Mouse (Mus musculus) erythroid progenitor cell, adult 5-6 weeks (primary cell): ENCODE data around the gene Ppp1r35. TPM values are rescaled to one million over a fixed set of nuclear protein-coding genes. Genes with fewer than 3 reads are reported as not detected.
"Not testable (repeated sequence)": the region's sequence is repeated elsewhere in the genome, so short reads cannot be mapped to it uniquely, and the experiment has no call there.

ENCODE experiments used
- ATAC-seq: replicated peaks from 2 replicates; pipeline ENCODE4 v1.8.0; 2016; ENCODE audit warnings: moderate number of reproducible peaks, mild to moderate bottlenecking, moderate TSS enrichment, inconsistent platforms; ENCODE audit not compliant: poor library complexity, low FRiP score, severe bottlenecking
- total RNA-seq, 2 experiments: library from RNA; stranded (forward) in 1 of 2; stranded (reverse) in 1 of 2; fragments of 150-400 nt in 1 of 2; fragments of 186-747, 209-891 nt in 1 of 2; gene quantifications; 2 replicates each; pipeline versions ENCODE4 v1.2.3 to v1.2.4; 2015 to 2017; ENCODE audit warnings: low replicate concordance in 2 of 2

The Ppp1r35 gene
- total RNA-seq, 2 experiments from 2014 or later: 43.6 to 51.0 TPM

DNA sequence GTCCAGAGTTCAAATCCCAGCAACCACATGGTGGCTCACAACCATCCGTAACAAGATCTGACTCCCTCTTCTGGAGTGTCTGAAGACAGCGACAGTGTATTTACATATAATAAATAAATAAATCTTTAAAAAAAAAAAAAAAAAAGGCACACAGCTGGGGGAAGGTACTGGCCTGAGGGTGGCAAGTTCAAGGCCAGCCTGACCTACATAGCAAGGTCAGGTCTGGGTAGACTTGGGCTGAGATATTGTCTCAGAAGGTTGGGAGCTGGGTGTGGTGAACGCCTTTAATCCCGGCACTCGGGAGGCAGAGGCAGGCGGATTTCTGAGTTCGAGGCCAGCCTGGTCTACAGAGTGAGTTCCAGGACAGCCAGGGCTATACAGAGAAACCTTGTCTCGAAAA is 28.4 kb upstream of the Ppp1r35 start:
- ATAC-seq: not testable (repeated sequence)

DNA sequence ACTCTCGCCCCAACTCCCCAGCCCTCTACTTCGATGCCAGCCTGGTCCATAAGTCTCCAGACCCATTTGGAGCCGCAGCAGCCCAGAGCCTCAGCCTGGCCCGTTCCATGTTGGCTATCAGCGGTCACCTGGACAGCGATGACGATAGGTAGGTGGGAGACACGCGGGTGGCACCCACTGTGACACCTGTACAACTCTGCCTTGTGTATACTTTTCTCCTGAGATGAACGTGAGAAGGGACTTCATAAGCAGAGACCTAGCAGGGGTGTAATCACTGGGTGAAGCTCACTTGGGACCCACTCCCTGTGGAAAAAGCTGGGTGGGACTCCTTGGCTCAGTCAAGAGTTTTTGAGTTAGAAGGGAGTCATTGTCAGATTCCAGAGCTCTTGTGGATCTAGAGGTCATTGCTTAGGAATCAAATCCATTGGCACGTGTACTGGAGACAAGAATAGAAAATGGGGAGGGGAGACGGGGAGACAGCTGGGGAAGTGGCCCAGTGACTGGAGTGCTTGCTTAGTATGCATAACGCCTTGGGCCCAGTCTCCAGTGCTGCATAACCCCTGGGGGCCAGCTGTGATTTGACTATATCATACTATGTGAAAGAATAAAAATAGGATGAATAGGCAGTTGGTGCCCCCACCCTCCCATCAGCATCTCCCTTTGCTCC is 27.3 kb upstream of the Ppp1r35 start:
- ATAC-seq: no peak

GRCm38 (mm10) chr5:137751988-137752387 is 26.7 kb upstream of the Ppp1r35 start:
- no peak for ATAC-seq

- no peak for ATAC-seq
Measured at GRCm38 (mm10) chr5:137753111-137753832, 25.4 kb upstream of the Ppp1r35 start.

GRCm38 (mm10) chr5:137755425-137755824 is 23.2 kb upstream of the Ppp1r35 start:
- ATAC-seq: no peak

DNA sequence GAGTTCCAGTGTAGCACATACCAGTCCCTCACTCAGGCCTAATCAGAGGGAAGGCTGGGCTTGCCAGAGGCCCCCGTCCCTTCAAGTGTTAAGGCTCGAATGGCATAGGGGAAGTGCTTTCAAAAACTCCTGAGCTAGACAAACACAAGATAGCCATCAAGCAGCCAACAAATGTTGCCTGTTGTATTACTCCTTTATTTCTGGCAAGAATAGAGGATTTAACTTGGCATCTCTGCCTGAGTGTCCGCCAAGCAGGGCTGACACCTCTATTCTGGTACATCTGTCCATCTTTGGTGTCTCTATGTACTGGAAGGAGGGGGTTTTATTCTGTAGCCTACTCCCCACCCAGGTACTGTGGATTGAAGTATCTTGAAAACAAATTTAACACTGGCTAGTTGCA is 22.5 kb upstream of the Ppp1r35 start:
- no peak for ATAC-seq

- peak; percentile 77 for ATAC-seq
Measured at GRCm38 (mm10) chr5:137756882-137757661, 21.6 kb upstream of the Ppp1r35 start.

- ATAC-seq: no peak
Measured at GRCm38 (mm10) chr5:137757887-137758286, 20.8 kb upstream of the Ppp1r35 start.

- ATAC-seq: no peak
Measured at GRCm38 (mm10) chr5:137758921-137759534, 19.6 kb upstream of the Ppp1r35 start.

GRCm38 (mm10) chr5:137759971-137760412 is 18.7 kb upstream of the Ppp1r35 start:
- ATAC-seq: peak; percentile 87

- no peak for ATAC-seq
Measured at GRCm38 (mm10) chr5:137764609-137765340, 13.9 kb upstream of the Ppp1r35 start.

DNA sequence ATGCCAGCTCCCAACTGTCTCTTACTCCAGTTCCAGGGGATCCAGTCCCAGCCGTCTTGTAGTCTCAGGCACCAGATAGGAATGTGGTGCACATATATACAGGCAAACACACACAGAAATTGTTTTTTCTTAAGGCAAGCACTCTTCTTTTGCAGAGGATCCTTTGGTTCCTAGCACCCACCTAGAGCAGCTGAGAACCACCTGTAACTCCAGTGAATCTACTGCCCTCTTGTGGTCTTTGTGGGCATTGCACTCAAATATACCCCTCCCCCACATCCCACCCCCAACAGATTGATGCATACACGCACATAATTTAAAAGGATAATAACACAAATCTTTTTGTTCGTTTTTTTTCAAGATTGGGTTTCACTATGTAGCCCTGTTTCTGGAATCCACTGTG is 12.4 kb upstream of the Ppp1r35 start:
- ATAC-seq: no peak

GRCm38 (mm10) chr5:137768475-137768874 is 10.2 kb upstream of the Ppp1r35 start:
- ATAC-seq: no peak

- peak; percentile 81 for ATAC-seq
Measured at GRCm38 (mm10) chr5:137770709-137771108, 7.9 kb upstream of the Ppp1r35 start.

GRCm38 (mm10) chr5:137772755-137773154 is 5.9 kb upstream of the Ppp1r35 start:
- no peak for ATAC-seq

DNA sequence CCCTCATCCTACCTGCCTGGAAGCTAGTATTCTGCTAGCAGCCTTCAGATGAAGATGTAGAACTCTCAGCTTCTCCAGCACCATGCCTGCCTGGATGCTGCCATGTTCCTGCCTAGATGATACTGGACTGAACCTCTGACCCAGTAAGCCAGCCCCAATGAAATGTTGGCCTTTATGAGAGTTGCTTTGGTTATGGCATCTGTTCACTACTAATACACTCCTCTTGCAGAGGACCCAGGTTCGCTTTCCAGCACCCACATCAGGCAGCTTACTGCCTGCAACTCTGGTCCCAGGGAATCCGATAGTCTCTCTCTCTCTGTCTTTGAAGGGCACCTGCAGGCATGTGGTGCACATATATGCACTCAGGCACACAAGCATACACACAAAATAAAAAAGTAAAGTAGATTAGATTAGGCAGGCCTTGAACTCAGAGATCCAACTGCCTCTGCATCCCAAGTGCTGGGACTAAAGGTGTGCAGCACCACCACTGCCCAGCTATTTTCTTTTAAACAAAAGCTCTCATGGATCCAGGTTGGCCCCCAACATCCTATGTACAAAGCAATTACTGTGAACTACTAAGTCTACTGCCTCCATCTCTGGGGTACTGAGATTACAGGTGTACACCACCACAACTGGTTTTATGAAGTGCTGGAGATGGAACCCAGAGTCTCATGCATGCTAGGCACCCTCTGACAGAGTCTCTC is 2.9 kb upstream of the Ppp1r35 start:
- no peak for ATAC-seq

DNA sequence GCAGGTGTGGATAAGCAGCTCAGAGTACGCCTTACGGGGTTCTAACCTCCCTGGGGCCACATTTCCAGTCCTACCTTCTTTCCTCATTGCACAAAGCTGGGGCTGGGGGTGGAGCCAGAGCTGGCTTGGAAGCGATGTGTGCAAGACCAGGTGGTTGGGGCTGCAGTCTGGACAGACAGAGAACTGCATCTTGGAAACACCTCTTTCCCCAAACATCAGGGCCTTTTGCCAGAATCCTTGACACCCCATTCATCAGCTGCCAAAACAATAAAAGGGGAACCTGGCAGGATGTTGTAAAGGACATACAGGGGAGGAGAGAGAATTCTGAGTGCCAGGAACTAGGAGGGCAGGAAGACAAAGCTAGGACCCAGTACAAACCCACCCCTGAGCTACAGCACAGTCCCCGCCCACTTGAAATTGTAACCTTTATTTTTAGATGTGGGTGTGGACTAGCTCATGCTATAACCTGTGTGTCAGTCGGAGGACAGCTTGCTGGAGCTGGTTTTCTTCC is 2.2 kb upstream of the Ppp1r35 start:
- ATAC-seq: no peak

GRCm38 (mm10) chr5:137777267-137777845 is 1.3 kb upstream of the Ppp1r35 start:
- ATAC-seq: no peak
